Mouse (Mus musculus): ENCODE results near the gene Isca2.

Isca2 gene

DNA sequence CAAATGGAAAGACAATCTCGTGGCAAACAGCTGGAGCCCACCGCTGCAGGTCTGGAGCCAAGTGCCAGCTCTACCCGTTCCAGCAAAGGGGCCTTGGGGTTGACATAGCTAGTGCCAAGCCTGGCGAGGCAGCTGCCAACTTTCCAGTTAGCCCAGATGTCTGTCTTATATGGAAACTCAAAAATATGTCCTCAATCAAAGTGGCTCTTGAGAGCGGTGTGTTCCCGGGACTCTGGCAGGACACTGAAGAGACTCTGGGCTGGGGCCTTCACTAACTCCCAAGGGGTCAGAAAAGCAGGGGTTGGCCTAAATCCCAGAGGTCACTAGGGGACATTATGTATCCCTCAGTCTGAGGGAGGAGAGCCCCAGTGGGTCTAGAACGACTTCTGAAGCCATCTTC is 50.5 kb downstream of the Isca2 start:
- DNase-seq, result no peak

DNA sequence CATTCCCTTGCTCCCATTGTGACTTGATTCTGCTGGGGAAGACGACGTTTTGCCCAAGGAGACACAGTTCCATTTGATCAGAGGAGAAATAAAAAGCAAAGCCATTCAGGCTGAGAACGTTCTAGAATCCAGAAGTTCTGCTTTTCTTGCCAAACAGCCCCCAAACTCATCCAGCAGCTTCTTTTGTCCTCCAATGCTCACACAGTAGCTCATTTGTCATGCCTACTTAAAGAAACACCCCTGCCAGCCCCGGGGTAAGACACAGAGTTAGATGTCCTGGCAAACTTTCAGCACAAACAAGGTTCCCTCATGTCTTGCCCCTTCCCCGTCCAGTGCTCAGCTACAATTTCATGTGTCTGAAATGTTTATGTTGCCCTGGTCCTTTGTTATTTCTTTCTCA is 51.2 kb downstream of the Isca2 start:
- no peak for DNase-seq

All from layer of hippocampus, adult 9-11 months (tissue).